Mouse (Mus musculus) kidney, postnatal 25 days (tissue): Measurements from ENCODE around the gene AI837181.

Experiments
- DNase-seq, 2 experiments: peaks; one replicate each; pipeline ENCODE4 v3.0.0; 2021; ENCODE audit warnings: mixed read lengths in 2 of 2

The AI837181 gene

GRCm38 (mm10) chr19:5418750-5419466 is 6.0 kb upstream of the AI837181 start:
- DNase-seq, result no peak

- DNase-seq, result no peak
Measured at GRCm38 (mm10) chr19:5419630-5420029, 5.3 kb upstream of the AI837181 start.

- no peak for DNase-seq
Measured at GRCm38 (mm10) chr19:5420579-5420978, 4.4 kb upstream of the AI837181 start.

DNA sequence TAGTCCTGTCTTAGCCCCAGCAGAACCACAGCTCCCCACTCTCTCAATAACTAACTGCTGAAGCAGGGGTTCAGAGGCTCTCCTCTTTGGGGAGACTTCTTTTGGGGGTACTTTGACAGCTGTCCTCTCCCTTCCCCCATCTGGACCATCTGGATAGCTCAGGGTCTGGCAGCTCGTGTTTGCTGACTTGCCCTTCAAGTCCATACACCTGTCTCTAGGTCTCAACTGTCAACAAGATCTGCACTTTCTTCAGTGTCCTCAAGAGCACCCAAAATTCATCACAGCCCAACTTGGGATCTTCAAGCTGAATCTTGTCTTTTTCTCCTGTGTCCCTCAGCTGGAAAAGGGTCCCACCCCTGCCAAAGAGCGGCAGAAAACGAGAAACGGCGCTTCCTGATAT is 3.2 kb upstream of the AI837181 start:
- no peak for DNase-seq

DNA sequence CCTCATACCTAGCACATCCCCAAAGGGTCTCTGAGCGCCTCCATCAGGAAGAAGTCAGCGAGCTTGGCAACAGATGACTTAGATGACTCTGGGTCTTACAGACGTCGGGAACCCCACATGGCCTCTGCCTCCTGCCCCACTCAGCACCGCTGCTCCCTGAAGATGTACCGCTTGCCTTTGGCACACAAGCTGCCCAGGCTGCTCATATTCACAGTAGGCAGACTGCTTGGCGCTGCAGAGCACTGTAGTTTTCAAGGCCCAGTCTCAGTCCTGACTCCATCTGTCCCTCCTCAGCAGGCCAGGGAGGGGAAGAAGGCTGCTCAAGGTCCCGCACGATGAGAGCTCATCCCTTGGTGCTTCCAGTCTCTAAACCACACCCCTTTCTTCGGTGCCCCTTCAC is 2.7 kb upstream of the AI837181 start:
- no peak for DNase-seq

GRCm38 (mm10) chr19:5422895-5423443 is 2.0 kb upstream of the AI837181 start:
- no peak for DNase-seq

DNA sequence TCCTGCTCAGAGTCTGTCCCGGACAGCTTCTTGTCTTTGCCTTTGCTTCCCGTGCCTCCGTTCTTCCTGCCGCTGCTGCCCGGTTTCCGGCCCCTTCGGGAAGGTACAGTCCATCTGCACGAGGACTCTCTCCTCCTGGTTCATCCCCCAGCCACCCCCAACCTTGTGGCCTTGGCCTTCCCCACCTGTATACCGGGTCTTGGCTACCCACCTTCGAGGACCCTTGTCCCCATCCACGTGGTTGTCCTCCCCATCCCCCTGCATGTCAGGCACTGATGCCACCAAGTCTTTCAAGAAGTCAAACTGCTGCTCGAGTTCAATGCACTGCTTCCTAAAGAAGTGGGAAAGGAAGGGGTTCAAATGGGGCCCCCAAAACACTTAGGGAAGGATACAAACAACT is 1.4 kb upstream of the AI837181 start:
- peak in 1 of 2 experiments; percentile 57 for DNase-seq

- DNase-seq, result peak; percentile 88 to 93
Measured at GRCm38 (mm10) chr19:5424092-5424781, 707 bp upstream of the AI837181 start.

DNA sequence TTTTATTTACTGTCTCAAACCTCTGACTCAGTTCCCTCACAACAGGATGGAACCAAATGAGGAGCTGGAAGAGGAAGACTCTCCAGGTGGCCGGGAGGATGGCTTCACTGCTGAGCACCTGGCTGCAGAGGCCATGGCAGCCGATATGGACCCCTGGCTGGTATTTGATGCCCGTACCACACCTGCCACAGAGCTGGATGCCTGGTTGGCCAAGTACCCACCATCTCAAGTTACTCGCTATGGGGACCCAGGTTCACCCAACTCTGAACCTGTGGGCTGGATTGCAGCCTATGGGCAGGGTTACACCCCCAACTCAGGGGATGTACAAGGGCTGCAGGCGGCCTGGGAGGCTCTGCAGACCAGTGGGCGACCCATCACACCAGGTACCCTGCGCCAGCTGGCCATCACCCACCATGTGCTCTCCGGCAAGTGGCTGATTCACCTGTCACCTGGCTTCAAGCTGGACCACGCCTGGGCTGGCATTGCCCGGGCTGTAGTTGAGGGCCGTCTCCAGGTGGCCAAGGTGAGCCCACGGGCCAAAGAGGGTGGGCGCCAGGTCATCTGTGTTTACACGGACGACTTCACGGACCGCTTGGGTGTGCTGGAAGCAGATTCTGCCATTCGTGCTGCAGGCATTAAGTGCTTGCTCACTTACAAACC is 1.1 kb downstream of the AI837181 start:
- DNase-seq, result peak in 1 of 2 experiments; percentile 65

DNA sequence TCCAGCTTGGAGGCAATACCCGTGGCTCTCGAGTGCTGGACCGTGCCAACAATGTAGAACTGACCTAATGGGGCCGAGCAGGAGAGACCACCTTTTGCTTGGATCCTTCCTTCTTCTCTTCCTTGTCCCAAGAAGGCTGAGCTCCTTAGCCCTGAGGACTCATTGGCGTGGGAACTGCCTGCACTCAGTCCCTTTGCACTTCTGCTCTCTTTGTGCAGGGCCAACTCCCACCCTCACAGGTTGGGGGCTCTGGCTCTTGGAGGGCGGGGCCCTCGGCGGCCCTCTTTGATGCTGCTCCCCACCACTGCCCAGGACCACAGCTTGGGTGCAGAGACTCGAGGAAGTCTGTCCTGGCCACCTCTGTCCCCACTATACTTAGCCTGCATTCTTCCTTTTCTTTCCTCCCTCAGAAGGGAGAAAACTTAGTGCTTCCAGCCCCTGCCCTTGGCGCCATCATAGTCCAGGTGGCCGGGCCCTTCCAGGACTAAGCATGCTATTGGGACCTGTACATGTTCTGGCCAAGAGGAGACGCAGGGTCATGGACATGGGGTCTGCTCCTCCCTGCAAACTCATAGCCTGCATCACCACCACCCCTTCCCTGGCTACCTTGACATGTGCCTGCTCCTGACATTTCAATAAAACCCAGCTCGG is 1.8 kb downstream of the AI837181 start:
- DNase-seq, result no peak

DNA sequence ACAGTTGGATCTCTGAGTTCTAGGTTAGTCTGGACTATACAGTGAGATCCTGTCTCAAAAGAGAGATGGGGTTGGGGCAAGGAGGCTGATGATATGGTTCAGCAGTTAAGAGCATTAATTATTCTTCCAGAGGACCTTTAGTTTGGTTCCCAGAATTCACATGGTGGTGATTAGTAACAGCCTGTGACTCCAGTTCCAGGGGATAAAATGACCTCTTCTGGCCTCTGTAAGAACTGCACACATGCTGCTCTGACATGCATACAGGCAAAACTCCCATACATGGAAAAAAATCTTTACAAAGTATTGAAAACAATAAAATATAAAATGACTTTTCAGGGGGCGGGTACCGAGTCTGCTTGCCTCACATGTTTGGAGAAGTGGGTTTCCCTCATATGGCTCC is 3.1 kb downstream of the AI837181 start:
- DNase-seq, result peak in 1 of 2 experiments; percentile 56

- DNase-seq, result no peak
Measured at GRCm38 (mm10) chr19:5429219-5429618, 4.3 kb downstream of the AI837181 start.

GRCm38 (mm10) chr19:5429806-5430205 is 4.9 kb downstream of the AI837181 start:
- peak; percentile 82 to 90 for DNase-seq

DNA sequence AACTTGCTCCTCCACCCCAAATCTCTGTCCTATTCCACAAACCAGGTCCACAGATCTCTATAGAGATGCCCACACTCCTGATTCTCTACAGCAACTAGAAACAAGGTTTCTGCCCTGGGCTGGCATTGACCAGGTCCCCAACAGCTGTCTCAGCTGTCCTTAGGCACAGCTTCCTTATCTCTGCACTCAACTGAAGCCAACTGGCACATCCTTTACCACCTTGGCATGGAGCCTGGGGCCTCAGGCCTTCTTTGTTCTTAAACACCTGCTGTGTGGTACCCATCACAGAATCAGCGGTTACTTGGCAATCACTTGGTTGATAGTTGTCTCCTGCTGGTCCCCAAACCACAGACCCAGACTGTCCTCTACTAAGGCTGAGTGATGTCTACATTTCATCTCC is 5.5 kb downstream of the AI837181 start:
- DNase-seq, result no peak

- no peak for DNase-seq
Measured at GRCm38 (mm10) chr19:5431911-5432464, 7.0 kb downstream of the AI837181 start.

DNA sequence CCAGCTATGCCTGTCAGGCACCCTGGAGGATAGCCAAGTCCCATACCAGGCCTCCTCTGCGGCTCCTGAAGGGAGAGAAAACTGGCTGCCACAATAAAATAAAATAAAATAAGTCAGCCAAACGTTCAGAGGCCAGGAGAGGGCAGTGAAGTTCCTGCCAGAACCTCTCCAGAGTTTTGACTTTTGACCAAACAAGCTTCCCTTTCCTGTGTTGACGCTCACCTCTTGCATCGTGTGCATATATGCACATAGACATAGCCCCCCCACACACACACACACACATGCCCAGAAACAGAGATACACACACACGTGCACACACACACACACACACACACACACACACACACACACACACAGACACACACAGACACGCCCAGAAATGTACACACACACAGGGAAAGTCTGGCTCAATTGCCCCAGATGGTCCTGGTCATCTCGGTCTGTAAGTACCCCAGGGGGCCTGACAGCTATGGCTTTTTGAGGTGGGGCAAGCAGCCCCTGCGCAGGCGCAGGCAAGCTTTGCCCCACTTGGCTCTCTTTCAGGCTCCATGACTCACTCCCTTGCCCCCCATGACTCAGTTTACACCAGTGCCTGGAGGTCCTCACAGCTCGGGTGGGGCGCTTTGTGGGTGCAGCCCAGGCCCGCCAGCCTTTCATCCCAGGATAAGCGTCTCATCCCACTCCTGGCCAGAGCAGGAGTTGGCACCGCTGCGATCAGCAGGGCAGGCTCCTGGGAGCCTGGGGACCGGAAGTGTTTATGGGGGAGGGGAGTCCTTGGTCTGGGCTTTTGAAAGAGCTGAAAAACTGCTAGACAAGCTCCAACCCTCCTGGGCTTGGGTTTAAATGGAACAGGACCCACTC is 8.3 kb downstream of the AI837181 start:
- DNase-seq, result peak; percentile 75 to 78

DNA sequence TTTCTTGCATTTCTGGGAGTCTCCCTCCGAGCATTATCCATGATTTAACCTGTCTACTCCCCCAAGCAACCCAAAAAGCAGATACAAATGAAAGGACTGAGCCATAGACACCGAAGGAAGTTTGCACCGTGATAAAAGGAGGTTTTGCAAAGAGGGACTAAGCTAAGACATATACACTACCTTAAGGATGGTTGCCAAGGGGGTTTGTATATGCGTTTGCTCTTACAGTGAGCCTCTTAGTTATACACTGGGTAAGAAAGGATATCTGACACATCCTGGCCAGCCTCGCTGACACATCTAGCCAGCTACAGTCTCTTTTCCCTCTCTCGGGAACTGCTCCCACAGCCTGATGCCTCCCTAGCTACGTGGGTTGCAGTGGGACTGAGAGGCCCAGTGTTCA is 9.0 kb downstream of the AI837181 start:
- DNase-seq, result no peak

DNA sequence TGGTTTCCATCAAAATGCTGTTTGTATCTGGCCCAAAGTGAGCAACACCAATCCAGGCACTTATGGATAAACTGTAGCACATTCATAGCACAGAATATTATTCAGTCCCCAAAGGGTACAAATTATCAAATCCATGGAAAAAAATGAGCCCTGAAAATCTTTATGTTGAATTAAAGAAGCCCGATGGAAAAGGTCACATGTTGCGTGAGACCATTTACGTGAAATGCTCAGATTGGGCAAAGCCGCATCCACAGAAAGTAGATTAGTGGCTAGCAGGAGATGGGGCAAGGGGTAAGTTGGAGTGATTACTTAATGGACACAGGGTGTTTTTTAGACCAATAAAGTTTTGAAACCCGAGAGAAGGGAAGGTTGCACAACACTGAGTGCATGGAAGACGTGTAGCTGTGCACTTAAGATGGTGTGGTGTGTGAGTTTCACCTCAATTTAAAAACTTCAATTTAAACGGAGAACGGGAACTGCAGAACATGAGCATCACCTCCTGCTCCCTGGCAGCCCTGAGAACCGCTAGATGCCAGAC is 19.5 kb downstream of the AI837181 start:
- DNase-seq, result no peak

DNA sequence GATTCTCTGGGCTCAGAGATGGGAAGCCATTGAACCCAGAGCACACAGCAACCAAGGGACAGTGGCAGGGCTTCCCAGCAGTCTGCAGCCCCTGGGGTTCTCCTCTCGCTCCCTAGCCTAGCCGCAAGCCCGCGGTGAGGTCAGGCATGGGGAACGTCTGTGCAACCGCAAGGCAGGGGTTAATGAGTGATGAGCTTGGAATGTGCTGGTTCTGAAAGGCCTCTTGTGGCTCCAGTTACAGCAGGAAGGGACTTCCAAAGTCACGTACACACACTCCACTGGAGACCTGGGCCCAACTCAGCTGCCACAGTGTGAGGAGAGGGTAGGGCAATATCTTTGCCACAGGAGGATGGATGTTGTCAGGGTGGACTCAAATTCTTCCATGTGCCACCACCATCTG is 20.0 kb downstream of the AI837181 start:
- peak; percentile 44 to 71 for DNase-seq

DNA sequence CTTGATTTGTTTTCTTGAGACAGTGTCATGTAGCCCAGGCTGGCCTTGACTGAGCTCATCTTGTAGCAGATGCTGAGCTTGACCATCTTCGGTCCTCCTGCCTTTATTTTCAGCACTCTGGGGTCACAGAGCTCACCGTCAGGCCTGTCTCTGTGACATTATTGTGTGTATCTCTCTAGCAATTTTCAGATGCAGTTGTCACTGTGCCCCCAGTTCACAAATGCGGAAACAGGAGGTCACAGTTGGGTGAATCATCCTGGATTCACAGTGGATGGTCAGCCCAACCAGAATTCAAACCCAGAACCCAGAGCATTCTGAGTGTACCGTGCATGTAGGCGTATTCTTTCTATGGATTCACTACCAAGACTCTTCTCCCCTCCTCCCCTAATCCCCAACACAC is 20.8 kb downstream of the AI837181 start:
- no peak for DNase-seq
